Mouse (Mus musculus): Measurements from ENCODE around the gene Ptprm. TPM values are rescaled to one million over a fixed set of nuclear protein-coding genes. Genes with fewer than 3 reads are reported as not detected.

The Ptprm gene
- total RNA-seq (2017): not detected in 2 replicates

GRCm38 (mm10) chr17:67354451-67355011, at the start of gene Ptprm:
TSS of gene Ptprm (minus strand) at chr17:67354457.
- no peak for ATAC-seq (ENCODE audit: extremely low read depth, insufficient number of reproducible peaks, low FRiP score, poor library complexity, severe bottlenecking)

GRCm38 (mm10) chr17:67396205-67396604, 41.9 kb upstream of the Ptprm start:
- ATAC-seq (ENCODE audit: extremely low read depth, insufficient number of reproducible peaks, low FRiP score, poor library complexity, severe bottlenecking): no peak

- no peak for ATAC-seq (ENCODE audit: extremely low read depth, insufficient number of reproducible peaks, low FRiP score, poor library complexity, severe bottlenecking)
Observed at GRCm38 (mm10) chr17:67390851-67391250, 36.6 kb upstream of the Ptprm start.

- no peak for ATAC-seq (ENCODE audit: extremely low read depth, insufficient number of reproducible peaks, low FRiP score, poor library complexity, severe bottlenecking)
Observed at GRCm38 (mm10) chr17:67388171-67388570, 33.9 kb upstream of the Ptprm start.

- no peak for ATAC-seq (ENCODE audit: extremely low read depth, insufficient number of reproducible peaks, low FRiP score, poor library complexity, severe bottlenecking)
Observed at GRCm38 (mm10) chr17:67385286-67385685, 31.0 kb upstream of the Ptprm start.

- ATAC-seq (ENCODE audit: extremely low read depth, insufficient number of reproducible peaks, low FRiP score, poor library complexity, severe bottlenecking): no peak
Observed at GRCm38 (mm10) chr17:67383635-67384034, 29.4 kb upstream of the Ptprm start.

- no peak for ATAC-seq (ENCODE audit: extremely low read depth, insufficient number of reproducible peaks, low FRiP score, poor library complexity, severe bottlenecking)
Observed at GRCm38 (mm10) chr17:67381618-67382017, 27.4 kb upstream of the Ptprm start.

- ATAC-seq (ENCODE audit: extremely low read depth, insufficient number of reproducible peaks, low FRiP score, poor library complexity, severe bottlenecking): no peak
Observed at GRCm38 (mm10) chr17:67367866-67368265, 13.6 kb upstream of the Ptprm start.

GRCm38 (mm10) chr17:67364491-67364890, 10.2 kb upstream of the Ptprm start:
- no peak for ATAC-seq (ENCODE audit: extremely low read depth, insufficient number of reproducible peaks, low FRiP score, poor library complexity, severe bottlenecking)

GRCm38 (mm10) chr17:67363377-67364070, 9.3 kb upstream of the Ptprm start:
- ATAC-seq (ENCODE audit: extremely low read depth, insufficient number of reproducible peaks, low FRiP score, poor library complexity, severe bottlenecking): no peak

- no peak for ATAC-seq (ENCODE audit: extremely low read depth, insufficient number of reproducible peaks, low FRiP score, poor library complexity, severe bottlenecking)
Observed at GRCm38 (mm10) chr17:67362131-67362530, 7.9 kb upstream of the Ptprm start.

- no peak for ATAC-seq (ENCODE audit: extremely low read depth, insufficient number of reproducible peaks, low FRiP score, poor library complexity, severe bottlenecking)
Observed at GRCm38 (mm10) chr17:67360606-67361005, 6.3 kb upstream of the Ptprm start.

- ATAC-seq (ENCODE audit: extremely low read depth, insufficient number of reproducible peaks, low FRiP score, poor library complexity, severe bottlenecking): no peak
Observed at GRCm38 (mm10) chr17:67359578-67359977, 5.3 kb upstream of the Ptprm start.

- ATAC-seq (ENCODE audit: extremely low read depth, insufficient number of reproducible peaks, low FRiP score, poor library complexity, severe bottlenecking): no peak
Observed at GRCm38 (mm10) chr17:67358541-67358940, 4.3 kb upstream of the Ptprm start.

GRCm38 (mm10) chr17:67357191-67357590, 2.9 kb upstream of the Ptprm start:
- ATAC-seq (ENCODE audit: extremely low read depth, insufficient number of reproducible peaks, low FRiP score, poor library complexity, severe bottlenecking): no peak

GRCm38 (mm10) chr17:67355251-67355650, 994 bp upstream of the Ptprm start:
- no peak for ATAC-seq (ENCODE audit: extremely low read depth, insufficient number of reproducible peaks, low FRiP score, poor library complexity, severe bottlenecking)

- no peak for ATAC-seq (ENCODE audit: extremely low read depth, insufficient number of reproducible peaks, low FRiP score, poor library complexity, severe bottlenecking)
Observed at GRCm38 (mm10) chr17:67353796-67354450, 334 bp downstream of the Ptprm start.

- no peak for ATAC-seq (ENCODE audit: extremely low read depth, insufficient number of reproducible peaks, low FRiP score, poor library complexity, severe bottlenecking)
Observed at GRCm38 (mm10) chr17:67352956-67353795, 1.1 kb downstream of the Ptprm start.

- no peak for ATAC-seq (ENCODE audit: extremely low read depth, insufficient number of reproducible peaks, low FRiP score, poor library complexity, severe bottlenecking)
Observed at GRCm38 (mm10) chr17:67351423-67351822, 2.8 kb downstream of the Ptprm start.
